Mouse (Mus musculus) lung, postnatal 14 days (tissue): ENCODE measurements around the gene Gtf2h4.

Source experiments
- DNase-seq: peaks from one replicate; pipeline ENCODE4 v3.0.0; 2021

Gtf2h4 gene

DNA sequence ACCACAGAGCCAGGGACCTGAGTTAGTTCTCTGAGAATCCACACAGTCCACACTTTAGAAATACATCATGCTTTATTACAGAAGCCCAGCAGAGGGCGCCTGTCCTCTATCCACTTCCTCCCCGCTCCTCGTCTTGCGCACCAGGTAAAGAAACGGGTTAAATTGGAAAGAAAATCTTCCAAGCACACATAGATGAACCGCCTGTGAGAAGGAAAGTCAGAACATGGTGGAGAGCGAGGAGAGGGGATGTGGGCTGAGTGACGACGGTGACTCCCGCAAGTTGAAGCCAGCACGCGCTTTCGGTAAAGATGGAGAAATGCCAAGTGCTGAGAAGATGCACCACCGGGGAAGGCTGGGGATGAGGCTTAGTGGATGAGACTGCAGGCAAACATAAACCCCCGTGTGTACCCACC, 37.8 kb downstream of the Gtf2h4 start:
- DNase-seq, result peak; percentile 79

DNA sequence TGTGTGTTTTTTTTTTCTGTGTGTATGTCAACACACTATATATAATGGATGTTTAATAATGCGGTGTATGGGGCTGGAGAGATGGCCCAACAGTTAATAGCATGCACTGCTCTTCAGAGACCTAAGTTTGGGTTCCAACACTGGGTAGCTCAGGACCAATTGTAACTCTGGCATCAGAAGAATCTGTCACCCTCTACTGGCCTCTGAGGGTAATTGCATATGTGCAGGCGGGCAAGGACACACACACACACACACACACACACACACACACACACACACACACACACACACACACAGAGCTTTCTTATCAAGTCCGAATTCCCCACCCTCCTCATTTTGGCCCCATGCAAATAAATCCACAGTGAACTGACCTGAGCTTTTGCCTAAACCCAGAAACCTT, 38.3 kb downstream of the Gtf2h4 start:
- no peak for DNase-seq

DNA sequence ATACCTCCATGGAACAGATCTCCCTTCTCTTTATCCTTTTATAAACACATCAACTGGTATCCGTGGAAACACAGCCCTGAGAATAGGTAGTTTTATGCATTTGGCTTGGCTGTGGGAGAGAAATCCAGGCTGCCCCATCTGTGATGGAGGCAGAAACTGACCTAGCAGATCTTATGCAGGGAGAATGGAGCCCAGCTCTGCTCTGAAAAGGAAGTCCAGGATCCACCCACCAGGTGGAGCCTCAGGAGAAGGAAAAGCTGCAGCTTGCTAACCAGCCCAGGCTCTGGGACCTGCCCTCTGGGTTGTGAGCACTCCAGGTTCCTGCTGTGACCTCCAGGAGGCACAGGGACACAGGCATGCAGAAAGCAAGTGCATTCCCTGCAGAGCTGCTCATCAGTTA, 39.5 kb downstream of the Gtf2h4 start:
- DNase-seq, result peak; percentile 61

GRCm38 (mm10) chr17:35626537-35626936, 47.0 kb downstream of the Gtf2h4 start, which contains the start of gene Gm9573:
TSS of gene Gm9573 (minus strand) at chr17:35626637.
- no peak for DNase-seq
